Mouse (Mus musculus) left cerebral cortex, postnatal 10 days (tissue): ENCODE measurements around the gene Tmem127. TPM values are rescaled to one million over a fixed set of nuclear protein-coding genes. Genes with fewer than 3 reads are reported as not detected.
"Not testable (repeated sequence)": the region's sequence is repeated elsewhere in the genome, so short reads cannot be mapped to it uniquely, and the experiment has no call there.

Source experiments
- DNase-seq, 2 experiments: peaks; one replicate each; pipeline ENCODE4 v3.0.0; 2021 to 2022; ENCODE audit warnings: low spot score in 2 of 2, mixed read lengths in 1 of 2; ENCODE audit errors: extremely low spot score in 1 of 2
- intact Hi-C: fragments of 180-260 bp; cut with DNase I; formaldehyde crosslinking; loops from one replicate; pipeline ENCODE4 v1.15.1; 2025
- total RNA-seq, 2 experiments: library from RNA; stranded (reverse); gene quantifications; 2 replicates each; pipeline ENCODE4 v1.2.3; 2021

The Tmem127 gene
- total RNA-seq, 2 experiments from 2014 or later = 115 to 118 TPM

- intact Hi-C loops, DNase-seq: not testable (repeated sequence)
Observed at GRCm38 (mm10) chr2:127304192-127304591, 56.5 kb downstream of the Tmem127 start.

- intact Hi-C loops = loop anchor here (5.0 kb wide), 1 partner anchor 38 kb away; no protein-coding TSS in a partner anchor
- no peak for DNase-seq
Observed at GRCm38 (mm10) chr2:127304609-127305210, 57.0 kb downstream of the Tmem127 start.

DNA sequence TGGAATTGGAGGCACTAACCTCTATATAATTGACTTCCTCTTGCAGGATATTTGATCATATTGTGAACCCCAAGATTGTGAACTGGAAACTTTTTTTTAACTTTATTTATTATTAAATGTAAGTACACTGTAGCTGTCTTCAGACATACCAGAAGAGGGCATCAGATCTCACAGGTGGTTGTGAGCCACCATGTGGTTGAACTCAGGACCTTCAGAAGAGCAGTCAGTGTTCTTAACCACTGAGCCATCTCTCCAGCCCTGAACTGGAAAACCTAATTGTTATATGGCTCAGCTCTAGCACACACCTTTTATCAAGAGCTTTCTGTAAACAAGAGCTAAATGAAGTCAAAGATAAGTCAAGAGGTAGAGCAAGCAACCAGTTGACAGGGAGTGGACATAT is 58.4 kb downstream of the Tmem127 start:
- intact Hi-C loops = loop anchor here (5.0 kb wide), 1 partner anchor 36 kb away; no protein-coding TSS in a partner anchor
- DNase-seq = no peak

- DNase-seq = no peak
- intact Hi-C loops = loop anchor here (5.0 kb wide), 1 partner anchor 35 kb away; no protein-coding TSS in a partner anchor
Observed at GRCm38 (mm10) chr2:127307179-127307578, 59.5 kb downstream of the Tmem127 start.

- intact Hi-C loops = loop anchor here (5.0 kb wide), 1 partner anchor 34 kb away; no protein-coding TSS in a partner anchor
Observed at GRCm38 (mm10) chr2:127308660-127309059, 61.0 kb downstream of the Tmem127 start.

DNA sequence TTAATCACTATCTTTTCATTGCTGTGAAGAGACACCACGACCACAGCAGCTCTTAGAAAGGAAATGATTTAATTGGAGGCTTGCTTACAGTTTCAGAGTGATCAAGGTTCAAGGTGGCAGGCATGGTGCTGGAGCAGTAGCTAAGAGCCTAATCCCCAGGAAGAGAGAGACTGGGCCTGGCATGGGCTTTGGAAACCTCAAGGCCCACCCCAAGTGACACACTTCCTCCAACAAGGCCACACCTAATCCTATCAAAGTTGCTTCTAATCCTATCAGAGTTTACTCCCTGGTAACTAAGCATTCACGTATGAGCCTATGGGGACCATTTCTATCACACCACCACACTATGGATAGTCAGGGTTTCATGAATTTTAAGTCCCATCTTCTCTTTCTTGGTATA is 62.5 kb downstream of the Tmem127 start:
- intact Hi-C loops = no loop called here
- DNase-seq = no peak

More at GRCm38 (mm10) chr2:127308660-127309059, 61.0 kb downstream of the Tmem127 start:
- no peak for DNase-seq

GRCm38 (mm10) chr2:127310685-127311084 is 63.0 kb downstream of the Tmem127 start:
- intact Hi-C loops = no loop called here
- no peak for DNase-seq

Other genes starting within 250 kb of the Tmem127 start
- 10 to 100 TPM; 13.9 to 14.6 TPM for gene Ap4e1, start 239.2 kb upstream of the Tmem127 start, total RNA-seq
- gene Blvra, start 177.2 kb upstream of the Tmem127 start, total RNA-seq = 10 to 100 TPM; 21.0 to 24.6 TPM
- gene Ncaph, start 114.0 kb upstream of the Tmem127 start, total RNA-seq = 1 to 10 TPM; 6.0 to 6.7 TPM
- 1 to 10 TPM; 5.7 to 6.8 TPM for gene Itpripl1, start 104.5 kb upstream of the Tmem127 start, total RNA-seq
- under 1 TPM; 0.67 to 0.81 TPM for gene 1810024B03Rik, start 39.6 kb upstream of the Tmem127 start, total RNA-seq
- 10 to 100 TPM; 82.6 to 85.2 TPM for gene Snrnp200, start 39.5 kb upstream of the Tmem127 start, total RNA-seq
- gene Ciao1, start 92 bp upstream of the Tmem127 start, total RNA-seq = 10 to 100 TPM; 62.5 to 66.0 TPM
- gene Stard7, start 22.3 kb downstream of the Tmem127 start, total RNA-seq = 100 to 1,000 TPM; 189 to 201 TPM
- 1 to 10 TPM; 4.5 to 6.1 TPM for gene Dusp2, start 88.3 kb downstream of the Tmem127 start, total RNA-seq
- gene Astl, start 90.7 kb downstream of the Tmem127 start, total RNA-seq = not detected
- gene Adra2b, start 115.3 kb downstream of the Tmem127 start, total RNA-seq = under 1 TPM; 0.45 to 0.81 TPM
- under 1 TPM; 0.39 to 0.49 TPM for gene Gpat2, start 177.3 kb downstream of the Tmem127 start, total RNA-seq
- gene Fahd2a, start 196.7 kb downstream of the Tmem127 start, total RNA-seq = 10 to 100 TPM; 15.6 to 18.6 TPM